Mouse (Mus musculus) 3134 (cell line): ENCODE results near the gene Idh3g.

Source experiments
- DNase-seq: peaks from one replicate; pipeline ENCODE4 v3.0.0-alpha.2; 2011; ENCODE audit warnings: low spot score; ENCODE audit not compliant: insufficient read length; ENCODE audit errors: extremely low read depth

Gene Idh3g

GRCm38 (mm10) chrX:73786364-73787224, at the start of gene Idh3g, which contains the start of gene Ssr4:
Idh3g (minus strand) TSS chrX:73786897.
Ssr4 (plus strand) TSS chrX:73787028.
- DNase-seq, result peak; percentile 97

DNA sequence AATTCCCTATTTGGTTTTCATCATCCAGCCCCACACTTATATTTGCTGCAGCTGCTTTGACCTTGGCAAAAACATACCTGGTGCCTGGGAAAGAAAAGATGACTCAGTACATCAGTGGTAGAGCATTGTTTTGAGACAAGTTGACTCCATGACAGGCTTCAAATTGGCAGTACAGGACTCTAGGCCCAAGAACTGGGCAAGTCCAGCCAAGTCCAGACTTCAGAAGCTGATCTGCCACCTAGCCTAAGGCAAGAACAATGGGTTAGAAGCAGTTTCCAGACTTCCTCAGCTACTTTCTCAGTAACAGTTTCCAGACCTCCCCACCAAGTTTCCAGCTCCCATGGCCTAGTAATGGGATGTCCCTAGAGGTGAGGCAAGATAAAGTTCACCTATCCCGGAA, 49.0 kb upstream of the Idh3g start:
- DNase-seq, result no peak

DNA sequence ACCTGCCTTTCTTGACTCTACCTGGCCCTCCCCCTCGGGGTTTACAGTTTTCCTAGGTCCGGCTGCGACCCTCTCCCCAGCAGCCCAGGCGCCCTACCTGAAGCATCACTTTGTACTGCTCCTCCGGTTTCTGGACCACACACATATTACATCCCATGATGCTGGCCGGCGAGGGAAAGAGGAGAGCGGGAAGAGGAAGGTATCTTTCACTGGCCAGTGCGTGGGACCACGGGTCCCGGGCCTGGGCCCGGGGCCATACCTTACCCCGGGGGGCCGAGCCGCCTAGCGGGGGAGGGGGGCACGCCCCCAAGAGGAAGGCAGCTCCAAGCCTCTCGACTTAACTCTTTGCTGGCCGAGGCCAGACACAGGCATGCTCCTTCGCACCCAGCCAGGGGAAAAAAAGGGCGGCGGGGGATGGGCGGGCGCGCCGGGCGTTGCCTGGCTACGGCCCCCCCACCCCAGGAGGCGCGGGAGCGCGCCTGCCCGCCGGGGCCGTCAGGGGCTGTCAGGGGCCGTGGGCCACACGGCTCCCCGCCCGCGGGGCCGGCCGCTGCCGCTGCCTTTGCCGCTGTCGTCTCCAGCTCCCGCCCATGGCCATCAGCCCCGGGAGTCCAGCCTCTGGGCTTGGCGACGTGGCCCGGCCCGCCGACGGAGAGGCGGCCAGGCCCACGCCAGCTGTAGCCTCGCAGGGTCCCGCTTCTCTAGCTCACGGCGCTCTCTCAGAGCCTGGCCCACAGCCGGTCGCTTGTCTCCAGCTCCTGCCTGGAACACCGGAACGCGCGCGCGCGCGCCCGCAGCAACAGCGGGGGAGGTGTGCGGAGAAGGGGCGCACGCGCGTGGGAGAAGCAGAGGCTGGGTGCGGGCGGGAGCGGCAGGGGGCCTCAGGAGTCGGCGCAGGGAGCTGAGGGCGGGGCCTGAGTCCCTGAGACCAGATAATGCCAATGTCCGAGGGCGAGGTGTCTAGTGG, 37.8 kb upstream of the Idh3g start, which contains the start of gene Pdzd4:
Pdzd4 (minus strand) TSS at position 785 of the 967 bp plus-strand sequence.
- DNase-seq, result peak; percentile 82

- DNase-seq, result no peak
Observed at GRCm38 (mm10) chrX:73823747-73824146, 37.0 kb upstream of the Idh3g start.

- no peak for DNase-seq
Observed at GRCm38 (mm10) chrX:73816596-73817314, 30.1 kb upstream of the Idh3g start.

DNA sequence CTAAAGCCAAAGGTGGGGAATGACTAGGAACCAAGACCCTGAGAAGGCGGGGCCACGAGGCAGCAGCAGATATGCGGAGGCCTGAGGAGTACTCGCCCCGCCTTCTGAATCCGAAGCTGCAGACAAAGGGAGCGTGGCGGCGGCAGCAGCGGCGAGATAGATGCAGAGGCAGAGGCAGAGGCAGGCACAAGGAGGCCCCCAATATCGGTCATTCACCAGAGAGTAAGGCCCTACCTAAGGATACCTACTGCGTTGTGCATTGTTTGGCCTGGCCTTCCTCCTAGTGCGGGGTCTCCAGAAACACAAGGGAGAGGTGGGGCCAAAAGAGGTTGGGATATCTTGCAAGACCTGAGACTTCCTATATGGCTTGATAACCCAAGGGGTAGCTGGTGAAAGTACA, 28.4 kb upstream of the Idh3g start:
- DNase-seq, result no peak

DNA sequence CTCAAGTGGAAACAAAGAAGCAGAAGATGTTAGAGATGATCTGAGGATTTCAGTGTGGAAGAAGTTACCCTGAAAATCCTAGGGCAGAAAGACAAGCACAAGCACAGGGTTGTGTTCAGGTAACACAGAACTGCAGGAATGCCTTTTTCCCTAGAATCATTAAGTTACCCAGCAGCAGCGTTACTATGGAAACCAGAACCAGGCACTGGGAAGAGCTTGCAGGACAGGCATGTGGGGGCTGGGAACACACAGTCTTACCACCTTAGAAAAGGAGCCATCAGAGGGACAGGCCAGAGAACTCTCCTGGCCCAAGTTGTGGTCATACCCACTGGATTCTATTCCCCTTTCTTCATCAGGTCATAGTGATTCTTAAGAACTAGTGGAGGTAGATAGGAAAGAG, 19.1 kb upstream of the Idh3g start:
- no peak for DNase-seq

GRCm38 (mm10) chrX:73798502-73798901, 11.8 kb upstream of the Idh3g start:
- peak; percentile 65 for DNase-seq

GRCm38 (mm10) chrX:73797511-73797910, 10.8 kb upstream of the Idh3g start:
- no peak for DNase-seq

DNA sequence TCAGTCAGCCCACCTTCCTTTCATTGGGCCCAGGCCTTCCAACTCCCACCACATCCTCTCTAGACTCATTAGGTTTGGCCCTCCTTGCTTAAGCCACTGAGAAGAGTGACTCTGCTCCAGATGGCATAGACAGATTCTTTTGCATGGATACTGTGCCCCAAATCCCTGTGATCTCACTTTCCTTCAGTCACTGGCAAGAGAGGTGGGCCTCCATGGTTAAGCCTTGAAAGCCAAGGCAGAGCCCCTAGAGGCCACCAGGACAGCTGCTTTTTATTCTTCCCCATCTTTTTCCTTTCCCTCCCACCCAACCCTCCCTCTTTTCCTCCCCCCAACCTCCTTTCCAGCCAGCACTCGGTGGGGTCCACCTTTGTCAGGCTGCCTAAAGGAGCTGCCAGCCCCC, 6.8 kb upstream of the Idh3g start:
- no peak for DNase-seq

GRCm38 (mm10) chrX:73793039-73793438, 6.3 kb upstream of the Idh3g start:
- DNase-seq, result no peak

- DNase-seq, result no peak
Observed at GRCm38 (mm10) chrX:73788501-73788900, 1.8 kb upstream of the Idh3g start.

DNA sequence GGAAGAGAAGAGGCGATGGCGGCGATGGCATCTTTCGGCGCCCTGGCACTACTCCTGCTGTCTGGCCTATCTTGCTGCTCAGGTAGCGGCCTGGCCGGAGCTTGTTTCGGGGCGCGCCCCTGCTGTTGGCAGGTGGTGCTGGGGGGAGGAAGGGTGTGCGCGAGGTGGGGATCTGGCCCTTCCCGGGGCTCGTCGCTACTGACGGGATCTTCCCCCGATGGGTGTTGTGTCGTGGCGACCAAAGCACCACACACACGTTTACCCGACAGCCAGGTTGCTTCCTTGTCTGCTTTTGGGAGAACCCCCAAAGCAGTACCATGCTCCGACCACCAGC, 495 bp upstream of the Idh3g start:
- no peak for DNase-seq

DNA sequence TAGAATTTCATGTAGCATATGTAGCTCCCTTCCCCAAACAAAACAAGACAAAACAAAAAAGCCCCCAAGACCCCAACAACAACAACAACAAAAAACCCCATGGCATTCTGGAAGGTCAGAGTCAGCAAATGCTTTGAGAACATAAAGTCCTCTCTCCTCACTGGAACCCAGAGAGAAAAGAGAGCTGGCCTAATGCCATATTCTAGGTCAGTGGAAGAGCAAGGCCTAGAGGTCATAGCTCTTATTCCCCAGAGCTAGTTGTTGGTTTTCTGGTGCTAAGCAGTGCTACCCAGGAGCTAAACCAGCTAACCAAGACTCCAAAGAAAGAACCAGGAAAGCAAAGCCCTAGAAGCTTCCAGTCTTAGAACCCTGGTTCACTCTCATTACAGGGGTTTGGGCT, 1.0 kb downstream of the Idh3g start:
- no peak for DNase-seq

DNA sequence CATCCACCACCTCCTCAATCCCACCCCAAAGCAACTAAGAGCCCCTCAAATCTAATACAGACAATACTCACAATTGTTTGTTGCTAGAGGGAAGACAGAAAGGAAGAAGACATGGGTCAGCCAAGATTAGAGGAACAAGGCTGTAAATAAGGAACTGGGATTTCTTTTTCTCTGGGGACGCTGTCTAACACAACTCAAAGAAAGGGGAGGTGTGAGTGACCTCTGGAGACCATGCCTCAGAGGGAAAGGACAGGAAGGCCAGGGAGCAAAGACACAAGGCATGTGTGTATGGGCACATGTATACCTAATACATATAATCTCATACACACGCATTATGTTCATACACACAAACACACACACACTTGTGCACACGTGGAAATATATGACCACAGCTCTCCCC, 4.5 kb downstream of the Idh3g start:
- no peak for DNase-seq

DNA sequence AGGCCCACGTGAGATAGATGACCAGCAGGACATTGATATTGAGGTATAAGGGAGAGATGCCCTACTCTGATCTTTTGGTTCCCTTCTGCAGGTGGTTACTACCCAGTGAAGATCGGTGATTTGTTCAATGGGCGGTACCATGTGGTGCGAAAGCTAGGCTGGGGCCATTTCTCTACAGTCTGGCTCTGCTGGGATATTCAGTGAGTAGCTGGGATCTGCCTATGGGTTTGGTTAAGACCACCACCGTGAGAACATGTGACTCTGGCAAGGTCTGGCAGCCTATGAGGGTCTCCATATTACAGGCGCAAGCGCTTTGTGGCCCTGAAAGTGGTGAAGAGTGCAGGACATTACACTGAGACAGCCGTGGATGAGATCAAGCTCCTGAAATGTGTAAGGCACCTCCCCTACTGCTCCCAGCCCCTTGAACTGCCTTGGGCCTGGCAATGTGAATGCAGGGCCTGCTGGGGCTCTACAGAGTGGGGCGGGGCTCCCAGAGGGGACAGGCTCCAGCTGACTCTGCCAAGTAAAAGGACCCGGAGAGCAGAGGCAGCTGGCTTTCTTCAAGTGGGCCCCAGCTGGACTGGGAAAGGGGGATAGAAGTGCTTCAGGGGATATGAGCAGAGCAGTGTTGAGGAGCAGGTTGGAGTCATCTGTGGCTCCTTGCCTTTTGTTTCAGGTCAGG, 11.8 kb downstream of the Idh3g start:
- DNase-seq, result no peak

- DNase-seq, result no peak
Observed at GRCm38 (mm10) chrX:73774168-73774760, 12.4 kb downstream of the Idh3g start, which contains the start of gene Srpk3. Srpk3 (plus strand) TSS chrX:73774405.

- no peak for DNase-seq
Observed at GRCm38 (mm10) chrX:73767267-73767666, 19.4 kb downstream of the Idh3g start.

GRCm38 (mm10) chrX:73765311-73765710, 21.4 kb downstream of the Idh3g start:
- peak; percentile 30 for DNase-seq
